Mouse (Mus musculus): Measurements from ENCODE around the gene Kcnk5. TPM values are rescaled to one million over a fixed set of nuclear protein-coding genes. Genes with fewer than 3 reads are reported as not detected.

The Kcnk5 gene
- total RNA-seq (2021): 1 to 10 TPM in 1 of 2 experiments, under 1 TPM in 1; 0.83 to 1.0 TPM

DNA sequence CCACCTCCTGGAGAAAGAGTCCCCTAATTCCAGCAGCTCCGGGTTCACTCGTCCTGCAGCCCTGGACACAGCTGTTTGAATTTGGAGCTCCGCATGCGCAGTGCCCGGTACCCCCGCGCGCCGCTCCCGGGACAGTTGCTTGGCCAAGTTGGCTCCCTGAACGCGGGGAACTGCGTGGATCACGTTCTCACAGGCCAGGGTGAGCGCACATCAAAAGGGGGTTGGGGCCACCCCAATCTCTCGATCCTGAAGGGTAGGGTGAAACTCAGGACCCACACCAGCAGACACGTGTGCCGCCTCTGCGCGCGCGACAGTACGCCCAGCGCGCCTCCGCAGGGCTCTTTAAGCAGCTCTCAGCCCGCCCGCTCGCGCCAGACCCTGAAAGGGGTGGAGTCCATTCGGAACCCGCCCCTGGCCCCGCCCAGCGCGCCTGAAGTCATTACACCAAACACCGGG lies at the start of gene Kcnk5:
Gene Kcnk5 (minus strand): TSS at position 344 of the 456 bp plus-strand sequence.
- intact Hi-C loops (cut with DNase I): no loop called here
- peak; percentile 80 for DNase-seq

GRCm38 (mm10) chr14:20230063-20230491 lies 48.5 kb upstream of the Kcnk5 start:
- intact Hi-C loops (cut with DNase I): no loop called here
- no peak for DNase-seq

- intact Hi-C loops (cut with DNase I): no loop called here
- DNase-seq: no peak
These were observed 47.8 kb upstream of the Kcnk5 start for GRCm38 (mm10) chr14:20229437-20229836.

GRCm38 (mm10) chr14:20228336-20228735 lies 46.7 kb upstream of the Kcnk5 start:
- DNase-seq: no peak
- intact Hi-C loops (cut with DNase I): no loop called here

- intact Hi-C loops (cut with DNase I): no loop called here
- no peak for DNase-seq
These were observed 45.4 kb upstream of the Kcnk5 start for GRCm38 (mm10) chr14:20226982-20227381.

DNA sequence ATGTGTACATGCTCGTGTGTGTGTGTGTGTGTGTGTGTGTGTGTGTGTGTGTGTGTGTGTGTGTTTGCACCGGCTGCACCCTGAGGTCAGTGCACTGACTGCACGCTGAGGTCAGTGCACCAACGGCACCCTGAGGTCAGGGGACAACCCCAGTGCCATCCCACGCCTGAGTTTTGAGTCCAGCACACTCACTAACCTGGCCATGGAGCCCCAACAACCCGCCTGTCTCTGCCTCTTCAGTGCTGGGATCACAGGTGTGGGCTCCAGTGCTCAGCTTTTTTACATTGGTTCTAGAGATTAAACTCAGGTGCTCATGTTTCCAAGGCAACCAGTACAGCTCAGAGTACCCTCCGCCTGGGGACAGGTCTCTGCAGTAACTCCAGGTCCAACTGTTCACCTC lies 44.9 kb upstream of the Kcnk5 start:
- no peak for DNase-seq
- intact Hi-C loops (cut with DNase I): no loop called here

- intact Hi-C loops (cut with DNase I): no loop called here
- DNase-seq: no peak
These were observed 43.9 kb upstream of the Kcnk5 start for GRCm38 (mm10) chr14:20225525-20225924.

DNA sequence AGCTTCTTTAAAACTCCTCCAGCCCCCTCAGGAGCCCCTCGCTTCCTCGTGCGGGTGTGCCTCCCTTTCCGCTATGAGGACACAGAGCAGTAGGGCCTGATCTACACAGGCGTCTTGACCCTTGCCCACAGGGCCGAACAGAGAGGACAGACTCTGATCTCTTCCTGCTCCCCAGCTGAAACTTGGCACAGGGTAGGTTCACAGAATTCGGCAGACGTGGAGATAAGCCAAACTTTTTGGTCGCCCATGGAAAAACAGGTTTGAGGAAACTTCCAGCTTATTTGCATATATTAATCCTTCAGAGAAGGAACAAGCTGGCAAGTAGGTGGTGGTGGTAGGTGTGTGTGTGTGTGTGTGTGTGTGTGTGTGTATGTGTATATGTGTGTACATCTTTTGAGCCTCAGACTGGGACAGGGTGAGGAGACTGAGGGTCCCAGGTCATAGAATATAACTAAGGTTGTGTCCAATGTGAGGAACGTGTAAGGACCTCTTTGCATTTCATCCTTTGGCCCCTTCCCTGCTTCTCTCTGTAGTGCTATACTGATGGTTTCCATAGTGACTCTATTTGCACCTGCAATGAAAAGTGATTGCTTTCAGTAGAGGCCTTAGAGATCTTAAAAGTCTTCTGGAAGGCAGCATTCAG lies 43.1 kb upstream of the Kcnk5 start:
- intact Hi-C loops (cut with DNase I): no loop called here
- no peak for DNase-seq

DNA sequence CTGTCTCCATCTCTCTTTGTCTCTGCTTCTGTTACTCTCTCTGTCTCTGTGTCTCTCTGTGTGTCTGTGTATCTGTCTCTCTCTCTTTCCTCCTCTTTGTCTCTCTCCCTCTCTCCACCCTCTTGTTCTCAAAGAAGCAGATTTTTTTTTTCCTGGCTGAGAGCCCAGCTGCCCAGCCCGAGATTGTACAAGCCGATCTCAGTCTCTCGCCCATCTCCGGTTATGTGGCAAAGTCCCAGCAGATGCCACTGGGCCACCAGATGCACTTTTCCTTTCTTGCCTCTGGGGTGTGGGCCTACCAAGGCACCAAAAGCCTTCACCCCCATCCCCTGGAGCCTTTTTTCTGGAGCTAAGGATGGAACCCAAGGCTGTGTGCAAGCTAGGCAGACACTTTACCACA lies 42.6 kb upstream of the Kcnk5 start:
- intact Hi-C loops (cut with DNase I): no loop called here
- peak; percentile 47 for DNase-seq

GRCm38 (mm10) chr14:20223253-20223652 lies 41.6 kb upstream of the Kcnk5 start:
- no peak for DNase-seq
- intact Hi-C loops (cut with DNase I): no loop called here

DNA sequence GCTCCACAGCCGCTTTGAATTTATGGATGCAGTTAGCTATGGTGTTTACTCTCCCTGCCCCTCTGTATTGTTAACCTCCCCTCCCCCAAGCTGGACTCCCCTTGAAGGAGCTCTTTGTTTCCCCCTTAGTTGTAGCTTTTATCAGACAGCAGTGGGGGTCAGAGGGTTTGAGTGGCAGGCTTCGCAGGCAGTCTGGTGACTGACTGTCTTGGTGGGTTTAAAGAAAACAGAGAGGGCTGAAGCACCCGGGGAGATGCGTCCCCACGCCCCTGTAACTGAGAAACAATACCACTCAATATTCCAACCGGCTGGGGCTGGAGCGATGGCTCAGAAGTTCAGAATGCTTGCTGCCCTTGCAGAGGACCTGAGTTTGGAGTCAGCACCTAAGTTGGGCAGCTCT lies 39.5 kb upstream of the Kcnk5 start:
- DNase-seq: no peak
- intact Hi-C loops (cut with DNase I): no loop called here

GRCm38 (mm10) chr14:20219849-20220248 lies 38.2 kb upstream of the Kcnk5 start:
- intact Hi-C loops (cut with DNase I): no loop called here
- DNase-seq: no peak

DNA sequence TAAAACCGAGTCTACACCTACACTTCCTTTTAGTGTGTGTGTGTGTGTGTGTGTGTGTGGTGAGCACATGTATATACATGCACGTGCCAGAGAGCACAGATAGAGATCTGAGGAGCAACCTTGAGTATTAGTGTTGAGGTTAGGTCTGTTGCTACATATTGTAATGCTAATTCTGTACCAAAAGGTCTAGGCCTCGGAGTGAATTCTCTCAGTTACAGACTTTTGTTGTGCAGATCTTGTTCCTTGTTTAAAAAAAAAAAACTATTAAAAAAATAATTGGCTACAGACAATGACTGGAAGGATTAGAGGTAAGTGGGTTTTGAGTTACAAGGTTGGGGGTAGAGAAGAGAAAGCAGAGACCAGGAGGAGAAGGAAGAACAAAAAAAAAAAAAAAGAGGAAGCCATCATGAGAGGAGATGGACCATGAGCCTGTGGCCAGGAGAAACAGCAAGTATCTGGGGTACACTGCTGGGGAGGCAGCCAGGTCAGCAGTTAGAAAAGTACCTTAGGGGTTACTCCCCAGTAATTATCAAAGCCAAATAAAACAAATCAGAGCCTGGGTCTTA lies 35.8 kb upstream of the Kcnk5 start:
- DNase-seq: no peak
- intact Hi-C loops (cut with DNase I): no loop called here

DNA sequence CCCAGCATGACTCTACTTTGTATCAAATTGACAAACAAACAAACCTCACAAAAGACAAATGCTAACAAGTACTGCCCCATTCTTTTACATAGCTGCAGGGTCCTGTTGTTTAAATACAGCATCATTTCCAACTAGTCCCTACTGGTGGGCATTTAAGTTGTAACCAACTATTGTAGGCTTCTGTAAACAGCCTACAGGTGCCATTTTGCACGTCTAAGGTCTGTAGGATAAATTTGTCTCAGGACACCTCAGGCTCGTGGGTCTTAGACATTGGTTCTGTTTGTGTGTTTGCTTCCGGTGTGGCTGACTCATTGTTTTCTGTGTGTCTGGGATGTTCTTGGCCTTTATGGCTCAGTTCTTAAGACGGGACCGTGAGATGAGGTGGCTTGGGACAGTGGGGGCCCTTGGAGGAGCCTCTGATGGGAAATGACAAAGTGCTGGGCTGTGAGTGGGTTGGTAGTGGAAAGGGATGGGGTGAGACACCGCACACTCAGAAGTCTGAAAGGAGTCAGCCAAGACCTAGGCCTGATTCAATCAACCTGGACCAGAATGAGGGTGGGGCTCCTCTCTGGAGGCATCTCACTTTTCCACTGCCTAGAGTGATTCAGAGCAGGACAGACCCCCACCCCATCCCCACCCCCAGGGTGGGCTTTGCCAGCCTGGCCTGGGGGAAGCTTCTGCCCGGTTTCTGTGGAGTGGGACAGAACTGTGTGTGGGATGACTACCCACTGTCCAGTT lies 35.1 kb upstream of the Kcnk5 start:
- no peak for DNase-seq
- intact Hi-C loops (cut with DNase I): no loop called here

- no peak for DNase-seq
- intact Hi-C loops (cut with DNase I): no loop called here
These were observed 34.2 kb upstream of the Kcnk5 start for GRCm38 (mm10) chr14:20215826-20216225.

DNA sequence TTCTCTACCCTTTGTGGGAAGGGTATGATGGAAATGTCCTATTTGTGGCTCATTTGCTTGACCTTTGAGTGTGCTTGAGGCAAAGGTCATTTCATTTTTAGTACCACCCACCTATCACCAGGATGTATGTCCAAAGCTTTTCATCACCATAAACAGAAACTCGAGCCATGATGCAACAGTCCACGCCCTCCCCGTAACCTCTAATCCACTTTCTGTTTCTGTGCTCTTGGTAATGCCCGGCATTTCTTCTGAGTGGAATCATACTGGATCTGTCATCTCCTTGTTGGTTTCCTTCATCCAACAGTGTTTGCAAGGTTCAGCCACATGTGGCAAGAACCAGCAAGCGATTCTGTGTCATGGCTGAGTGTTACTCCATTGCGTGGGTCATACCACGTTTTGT lies 32.5 kb upstream of the Kcnk5 start:
- intact Hi-C loops (cut with DNase I): no loop called here

DNA sequence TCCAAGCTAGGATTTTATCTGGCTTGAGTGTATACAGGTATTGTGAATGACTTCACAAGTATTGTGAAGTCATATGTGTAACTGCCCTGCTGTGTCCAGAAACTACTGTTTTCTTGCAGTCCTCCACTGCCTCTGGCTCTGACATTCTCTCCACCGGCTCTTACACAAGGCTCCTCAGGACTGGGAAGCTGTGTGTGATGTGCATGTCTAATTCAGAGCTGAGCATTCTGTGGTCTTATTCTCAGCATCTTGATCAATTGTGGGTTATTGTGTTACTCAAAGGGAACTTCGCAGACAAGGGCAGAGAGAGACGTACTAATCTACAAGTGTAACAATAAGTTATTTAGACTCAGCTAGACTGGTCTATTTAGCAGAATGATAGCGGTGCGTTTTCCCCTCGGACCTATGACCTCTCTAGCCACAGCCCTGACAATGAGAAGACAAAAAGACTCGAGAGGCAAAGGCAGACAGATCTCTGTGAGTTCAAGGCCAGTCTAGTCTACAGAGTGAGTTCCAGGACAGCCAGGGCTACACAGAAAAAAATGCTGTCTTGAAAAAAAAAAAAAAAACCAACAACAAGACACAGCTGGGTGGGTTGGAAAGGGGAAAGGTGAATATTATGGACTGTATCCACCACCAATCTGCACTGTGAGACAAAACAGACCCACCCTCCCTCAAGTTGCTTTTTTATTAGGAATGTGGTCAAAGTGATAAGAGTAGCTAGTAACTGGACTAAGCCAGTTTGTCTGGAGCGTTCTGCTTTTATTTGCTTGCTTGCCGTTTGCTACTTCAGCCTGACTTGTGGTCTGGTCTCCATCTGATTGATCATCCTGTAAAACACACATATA lies 30.4 kb upstream of the Kcnk5 start:
- intact Hi-C loops (cut with DNase I): no loop called here
- no peak for DNase-seq

More for the DNA sequence above, 32.5 kb upstream of the Kcnk5 start:
- DNase-seq: no peak

- no peak for DNase-seq
- intact Hi-C loops (cut with DNase I): no loop called here
These were observed 28.3 kb upstream of the Kcnk5 start for GRCm38 (mm10) chr14:20209926-20210325.

DNA sequence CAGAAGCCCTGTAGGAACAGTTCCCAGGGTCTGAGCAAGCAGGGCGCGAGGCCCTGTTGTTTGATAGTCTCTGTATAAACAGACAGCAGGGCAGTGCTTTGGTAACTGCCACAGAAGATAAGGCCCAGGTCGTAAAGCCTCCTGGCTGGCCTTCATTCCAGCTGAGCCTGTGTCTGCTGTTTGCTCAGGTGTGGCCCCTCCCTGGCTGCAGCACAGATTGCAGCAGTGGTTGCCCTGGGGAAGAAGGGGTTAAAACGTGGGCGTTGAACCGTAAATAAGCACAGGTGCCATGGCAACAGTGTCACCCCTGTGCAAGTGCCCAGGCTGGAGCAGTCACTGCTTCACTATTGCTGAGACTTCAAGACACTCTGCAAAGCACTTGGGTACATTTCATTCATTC lies 26.8 kb upstream of the Kcnk5 start:
- intact Hi-C loops (cut with DNase I): no loop called here

GRCm38 (mm10) chr14:20205747-20206146 lies 24.1 kb upstream of the Kcnk5 start:
- intact Hi-C loops (cut with DNase I): no loop called here
- DNase-seq: no peak

More for the DNA sequence above, 26.8 kb upstream of the Kcnk5 start:
- DNase-seq: no peak

GRCm38 (mm10) chr14:20203301-20203700 lies 21.7 kb upstream of the Kcnk5 start:
- intact Hi-C loops (cut with DNase I): no loop called here

More at GRCm38 (mm10) chr14:20203301-20203700, 21.7 kb upstream of the Kcnk5 start:
- DNase-seq: no peak
